Mouse (Mus musculus) liver, adult 2 months (tissue): ENCODE measurements around the gene Bcar3. TPM values are rescaled to one million over a fixed set of nuclear protein-coding genes. Genes with fewer than 3 reads are reported as not detected.
"Not testable (repeated sequence)": the region's sequence is repeated elsewhere in the genome, so short reads cannot be mapped to it uniquely, and the experiment has no call there.

Experiments used
- DNase-seq: peaks from one replicate; pipeline ENCODE4 v3.0.0-alpha.2; 2011; ENCODE audit warnings: low read depth, low spot score; ENCODE audit errors: extremely low read depth
- H3K27ac ChIP-seq: fragments of 200-500 bp; replicated peaks from 2 replicates; pipeline ENCODE4 v1.5.1; 2012; ENCODE audit warnings: low read depth, mild to moderate bottlenecking, control low read depth, inconsistent platforms, low read length; ENCODE audit not compliant: insufficient read depth
- H3K27me3 ChIP-seq: fragments of 200-500 bp; 2 replicates; pipeline ENCODE4 v1.6.1; 2012; ENCODE audit warnings: mild to moderate bottlenecking, moderate library complexity, low read length, inconsistent platforms; ENCODE audit not compliant: control insufficient read depth, insufficient read depth
- H3K36me3 ChIP-seq: fragments of 200-500 bp; 2 replicates; pipeline ENCODE4 v1.6.1; 2012; ENCODE audit warnings: low read length, inconsistent platforms; ENCODE audit not compliant: control insufficient read depth, insufficient read depth
- H3K4me1 ChIP-seq: fragments of 200-500 bp; 2 replicates; pipeline ENCODE4 v1.6.1; 2011; ENCODE audit warnings: low read length; ENCODE audit not compliant: control insufficient read depth, insufficient read depth
- H3K4me3 ChIP-seq: fragments of 200-500 bp; 2 replicates; pipeline ENCODE4 v1.5.1; 2011; ENCODE audit warnings: low read depth, mild to moderate bottlenecking, control low read depth, low read length, moderate library complexity; ENCODE audit not compliant: insufficient read depth
- H3K79me2 ChIP-seq: fragments of 200-500 bp; 2 replicates; pipeline ENCODE4 v1.6.1; 2012; ENCODE audit warnings: inconsistent platforms, mild to moderate bottlenecking, low read length, moderate library complexity; ENCODE audit not compliant: control insufficient read depth, insufficient read depth
- H3K9ac ChIP-seq: fragments of 200-500 bp; 2 replicates; pipeline ENCODE4 v1.6.1; 2012; ENCODE audit warnings: low read depth, mild to moderate bottlenecking, control low read depth, inconsistent platforms, low read length
- CTCF ChIP-seq: fragments of 200-500 bp; IDR thresholded peaks from 2 replicates; pipeline ENCODE4 v1.5.1; 2011; ENCODE audit warnings: low read depth, low read length, control low read depth
- POLR2A ChIP-seq: fragments of 200-500 bp; IDR thresholded peaks from 2 replicates; pipeline ENCODE4 v1.6.1; 2011; ENCODE audit warnings: low read length, control low read depth; ENCODE audit not compliant: insufficient read depth; ENCODE audit errors: extremely low read depth
- WGBS: fragments of 180-500 bp; shearing (Covaris S2); methylation state at CpG from one replicate; pipeline ENCODE4 v1.1.7; 2018; 5-methylcytosine and 5-hydroxymethylcytosine counted together
- polyA plus RNA-seq: library from polyadenylated mRNA; depleted of rRNA; stranded (reverse); fragments of >200 nt; gene quantifications from 2 replicates; pipeline ENCODE4 v1.2.3, GENCODE M21; 2012
- total RNA-seq: library from RNA; depleted of rRNA; stranded (reverse); fragments of >200 nt; gene quantifications from 2 replicates; pipeline ENCODE4 v1.2.3, GENCODE M21; 2014

Bcar3 gene
- total and polyA plus RNA-seq, 2 experiments, result 44.4 to 45.5 TPM

- H3K4me3 ChIP-seq, result peak overlapping the region; percentile 97
- TF ChIP-seq CTCF (no peak), POLR2A (no peak)
- H3K27me3 ChIP-seq, result no peaks in the 10 kb centered on the region
- H3K4me1 ChIP-seq, result peaks cover 21% of the 10 kb centered on the region
- peak overlapping the region; percentile 95 for H3K27ac ChIP-seq
- peaks cover 24% of the 10 kb centered on the region; the same call in 1 of the 2 replicates for H3K79me2 ChIP-seq
- peak; percentile 96 for DNase-seq
- peak overlapping the region; percentile 76 for H3K9ac ChIP-seq
- WGBS, result 14% methylated on average over 12 of the region's 12 CpGs
- no peaks in the 10 kb centered on the region for H3K36me3 ChIP-seq
These were observed 46.8 kb upstream of the Bcar3 start for GRCm38 (mm10) chr3:122246986-122247767.

GRCm38 (mm10) chr3:122247768-122248100, 46.2 kb upstream of the Bcar3 start:
- Histone ChIP-seq H3K27me3 (no peaks in the 10 kb centered on the region), H3K4me1 (peaks cover 21% of the 10 kb centered on the region), H3K9ac (peak overlapping the region; percentile 76), H3K36me3 (no peaks in the 10 kb centered on the region), H3K79me2 (peaks cover 24% of the 10 kb centered on the region; the same call in 1 of the 2 replicates), H3K27ac (peak overlapping the region; percentile 82), H3K4me3 (peak overlapping the region; percentile 38)
- DNase-seq, result peak; percentile 78
- no peak for TF ChIP-seq CTCF
- no peak for TF ChIP-seq POLR2A
- WGBS, result 32% methylated on average over 2 of the region's 2 CpGs

- Histone ChIP-seq H3K9ac (0 out of 2 replicates have a peak overlapping the region, but pooled peaks have one; percentile 10), H3K79me2 (peaks cover 34% of the 10 kb centered on the region; the same call in 1 of the 2 replicates), H3K4me1 (peaks cover 21% of the 10 kb centered on the region), H3K27ac (peak overlapping the region; percentile 35; the same call in 1 of the 2 replicates), H3K27me3 (no peaks in the 10 kb centered on the region), H3K36me3 (peaks cover 13% of the 10 kb centered on the region), H3K4me3 (no peak overlapping the region)
- no peak for TF ChIP-seq CTCF
- no peak for TF ChIP-seq POLR2A
- peak; percentile 85 for DNase-seq
- WGBS, result 20% methylated on average over 3 of the region's 3 CpGs
These were observed 41.3 kb upstream of the Bcar3 start for GRCm38 (mm10) chr3:122252466-122253253.

- H3K79me2 ChIP-seq, result peaks cover 30% of the 10 kb centered on the region; the same call in 1 of the 2 replicates
- peak; percentile 55 for DNase-seq
- H3K36me3 ChIP-seq, result peaks cover 22% of the 10 kb centered on the region
These were observed 39.9 kb upstream of the Bcar3 start for GRCm38 (mm10) chr3:122254050-122254449.

GRCm38 (mm10) chr3:122269986-122270385, 23.9 kb upstream of the Bcar3 start:
- no peak for TF ChIP-seq CTCF
- Histone ChIP-seq H3K27me3 (no peaks in the 10 kb centered on the region), H3K36me3 (peaks cover 17% of the 10 kb centered on the region), H3K4me1 (0 out of 2 replicates have a peak, but pooled peaks cover under 1% of the 10 kb centered on the region), H3K9ac (no peak overlapping the region), H3K27ac (no peak overlapping the region), H3K79me2 (peaks cover 5% of the 10 kb centered on the region; the same call in 1 of the 2 replicates), H3K4me3 (no peak overlapping the region)
- 62% methylated on average over 5 of the region's 5 CpGs for WGBS
- peak; percentile 28 for DNase-seq

More at GRCm38 (mm10) chr3:122254050-122254449, 39.9 kb upstream of the Bcar3 start:
- H3K27me3 ChIP-seq, H3K9ac ChIP-seq, H3K4me3 ChIP-seq: not testable (repeated sequence)
- peaks cover 16% of the 10 kb centered on the region for H3K4me1 ChIP-seq
- whole genome bisulfite sequencing, result 40% methylated on average over 7 of the region's 7 CpGs
- 0 out of 2 replicates have a peak overlapping the region, but pooled peaks have one; percentile 16 for H3K27ac ChIP-seq

GRCm38 (mm10) chr3:122272565-122272964, 21.4 kb upstream of the Bcar3 start:
- not testable (repeated sequence) for H3K27me3 ChIP-seq, H3K9ac ChIP-seq, H3K4me3 ChIP-seq, H3K4me1 ChIP-seq, H3K27ac ChIP-seq, DNase-seq
- 92% methylated on average over 1 of the region's 1 CpGs for WGBS
- Histone ChIP-seq H3K79me2 (peaks cover 11% of the 10 kb centered on the region; the same call in 1 of the 2 replicates), H3K36me3 (peaks cover 19% of the 10 kb centered on the region)
